Comparison of ENCODE assay signal across 16 mouse cellular contexts in genomic region chr14:47076956-47077575, GRCm38 (mm10).
DNase-seq lines count a peak whose midpoint lies in the region; ATAC-seq and TF ChIP-seq lines count a peak whose summit lies in the region.
"Had no signal": no experiment of that assay in that cellular context is flagged by ENCODE, and none has a peak within 500 bp of the region (broad histone marks: within the 10 kb centered on the region; RNA-seq: fewer than 3 reads in every experiment).

No protein-coding gene starts in this region.

- TF ChIP-seq CTCF in testis, adult 2 months (IDR thresholded peaks at IDR 0.05; ENCODE audit: control insufficient read depth, insufficient read depth, insufficient replicate concordance, low read depth, low read length), result no peak

- TF ChIP-seq POLR2A in testis, adult 2 months (IDR thresholded peaks at IDR 0.05; ENCODE audit: control insufficient read depth, low read depth, low read length), result no peak

- H3K27ac ChIP-seq in heart, embryonic 13.5 days (replicated peaks), result peak overlapping the region; percentile 79
- no peak overlapping the region for H3K27ac ChIP-seq in testis, adult 2 months (ENCODE audit: control insufficient read depth, insufficient read depth, low read depth, low read length)
- H3K27ac ChIP-seq in hindbrain, embryonic 16.5 days (ENCODE audit: low read depth, low read length), result no peak overlapping the region
- H3K27ac ChIP-seq: forebrain, embryonic 12.5 days; hindbrain, embryonic 15.5 days; kidney, postnatal 0 days; stomach, embryonic 15.5 days had no signal

- no peaks in the 10 kb centered on the region for H3K9me3 ChIP-seq in heart, embryonic 13.5 days
- H3K9me3 ChIP-seq in hindbrain, embryonic 16.5 days (ENCODE audit: control insufficient read depth, low read length), result no peaks in the 10 kb centered on the region
- H3K9me3 ChIP-seq: forebrain, embryonic 12.5 days; hindbrain, embryonic 15.5 days; stomach, embryonic 15.5 days had no signal

- 47% methylated on average over 14 of the region's 14 CpGs for WGBS in heart, embryonic 13.5 days
- 89% methylated on average over 14 of the region's 14 CpGs for WGBS in hindbrain, embryonic 16.5 days

- peaks cover 83% of the 10 kb centered on the region for H3K36me3 ChIP-seq in heart, embryonic 13.5 days
- no peaks in the 10 kb centered on the region for H3K36me3 ChIP-seq in testis, adult 2 months (ENCODE audit: control insufficient read depth, insufficient read depth, low read length)
- no peaks in the 10 kb centered on the region; the same call in 1 of the 2 replicates for H3K36me3 ChIP-seq in hindbrain, embryonic 16.5 days (ENCODE audit: control insufficient read depth, insufficient read depth, low read length)
- H3K36me3 ChIP-seq: forebrain, embryonic 12.5 days; hindbrain, embryonic 15.5 days; stomach, embryonic 15.5 days had no signal

- peak overlapping the region; percentile 58 for H3K9ac ChIP-seq in heart, embryonic 13.5 days
- H3K9ac ChIP-seq in hindbrain, embryonic 16.5 days (ENCODE audit: low read depth, low read length), result no peak overlapping the region
- H3K9ac ChIP-seq: forebrain, embryonic 12.5 days; hindbrain, embryonic 15.5 days; stomach, embryonic 15.5 days had no signal

- peak overlapping the region; percentile 44 for H3K4me2 ChIP-seq in heart, embryonic 13.5 days
- H3K4me2 ChIP-seq in hindbrain, embryonic 16.5 days (ENCODE audit: low read length), result no peak overlapping the region
- H3K4me2 ChIP-seq: forebrain, embryonic 12.5 days; hindbrain, embryonic 15.5 days; liver, embryonic 11.5 days; stomach, embryonic 15.5 days had no signal

- intact Hi-C loops in heart, postnatal 36 days (cut with DNase I), result no loop called here

- no peak for DNase-seq in heart, postnatal 36 days
- no peak for DNase-seq in testis, postnatal 10 days (ENCODE audit: low spot score)
- peak; percentile 53 to 66 for DNase-seq in thymus, adult 18-20 months
- DNase-seq in kidney, adult 8-10 months, result no peak
- DNase-seq: cerebellum, postnatal 14 days; left cerebral cortex, postnatal 4 days; lung, adult 2 months had no signal

- ATAC-seq in heart, embryonic 13.5 days (ENCODE audit: extremely low read depth, insufficient number of reproducible peaks, low FRiP score, low TSS enrichment), result no peak
- no peak for ATAC-seq in hindbrain, embryonic 16.5 days
- ATAC-seq: intestine, postnatal 0 days had no signal

- peaks cover 38% of the 10 kb centered on the region for H3K4me1 ChIP-seq in heart, embryonic 13.5 days
- H3K4me1 ChIP-seq in testis, adult 2 months (ENCODE audit: control insufficient read depth, insufficient read depth, low read length), result peaks cover 2% of the 10 kb centered on the region; the same call in 1 of the 2 replicates
- H3K4me1 ChIP-seq in hindbrain, embryonic 16.5 days (ENCODE audit: control insufficient read depth, insufficient read depth, low read depth, low read length), result no peaks in the 10 kb centered on the region
- H3K4me1 ChIP-seq: forebrain, embryonic 12.5 days; hindbrain, embryonic 15.5 days; stomach, embryonic 15.5 days had no signal

- no peak overlapping the region for H3K4me3 ChIP-seq in heart, embryonic 13.5 days
- H3K4me3 ChIP-seq in testis, adult 2 months (ENCODE audit: control insufficient read depth, low read depth, low read length), result peak overlapping the region; percentile 69
- no peak overlapping the region for H3K4me3 ChIP-seq in hindbrain, embryonic 16.5 days (ENCODE audit: low read length)
- H3K4me3 ChIP-seq: forebrain, embryonic 12.5 days; hindbrain, embryonic 15.5 days; stomach, embryonic 15.5 days had no signal

- no peaks in the 10 kb centered on the region for H3K27me3 ChIP-seq in heart, embryonic 13.5 days (replicated peaks)
- H3K27me3 ChIP-seq in testis, adult 2 months (ENCODE audit: control insufficient read depth, insufficient read depth, low read length), result no peaks in the 10 kb centered on the region
- H3K27me3 ChIP-seq in hindbrain, embryonic 16.5 days (replicated peaks; ENCODE audit: control insufficient read depth, insufficient read depth, low read length), result no peaks in the 10 kb centered on the region
- H3K27me3 ChIP-seq: forebrain, embryonic 12.5 days; hindbrain, embryonic 15.5 days; stomach, embryonic 15.5 days had no signal

Comparison
In these comparisons a context has a peak if more than half of its experiments do, and no peak if none do; other contexts are left out.
1. DNase-seq: peak in thymus, adult 18-20 months (2 of 2); none in heart, postnatal 36 days (0 of 2), testis, postnatal 10 days (single experiment) and kidney, adult 8-10 months (0 of 2).